Mouse (Mus musculus): ENCODE data around the gene Stk17b.
"Not testable (repeated sequence)": the region's sequence is repeated elsewhere in the genome, so short reads cannot be mapped to it uniquely, and the experiment has no call there.

The Stk17b gene

DNA sequence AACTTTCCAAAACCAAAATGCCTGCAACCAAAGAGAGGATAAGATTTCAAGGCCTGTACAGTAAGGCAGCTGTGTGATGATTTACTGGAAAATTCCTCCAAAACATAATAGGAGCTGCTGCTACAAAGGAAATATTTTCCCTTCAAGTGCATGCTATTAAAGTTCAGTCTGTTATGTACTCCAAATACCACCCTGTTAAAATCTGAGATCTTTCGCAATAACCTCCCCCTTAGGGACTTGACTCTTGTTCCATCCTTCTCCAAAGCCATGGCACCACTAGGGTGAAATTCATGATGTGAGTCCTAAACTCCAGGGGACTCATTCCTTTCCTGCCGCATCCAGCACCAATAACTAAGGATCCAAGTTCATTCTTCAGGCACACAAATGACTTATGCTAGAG is 58.1 kb downstream of the Stk17b start:
- no peak for DNase-seq (ENCODE audit: low spot score)

- DNase-seq (ENCODE audit: low spot score): no peak
Measured at GRCm38 (mm10) chr1:53721353-53721752, 63.7 kb downstream of the Stk17b start.

DNA sequence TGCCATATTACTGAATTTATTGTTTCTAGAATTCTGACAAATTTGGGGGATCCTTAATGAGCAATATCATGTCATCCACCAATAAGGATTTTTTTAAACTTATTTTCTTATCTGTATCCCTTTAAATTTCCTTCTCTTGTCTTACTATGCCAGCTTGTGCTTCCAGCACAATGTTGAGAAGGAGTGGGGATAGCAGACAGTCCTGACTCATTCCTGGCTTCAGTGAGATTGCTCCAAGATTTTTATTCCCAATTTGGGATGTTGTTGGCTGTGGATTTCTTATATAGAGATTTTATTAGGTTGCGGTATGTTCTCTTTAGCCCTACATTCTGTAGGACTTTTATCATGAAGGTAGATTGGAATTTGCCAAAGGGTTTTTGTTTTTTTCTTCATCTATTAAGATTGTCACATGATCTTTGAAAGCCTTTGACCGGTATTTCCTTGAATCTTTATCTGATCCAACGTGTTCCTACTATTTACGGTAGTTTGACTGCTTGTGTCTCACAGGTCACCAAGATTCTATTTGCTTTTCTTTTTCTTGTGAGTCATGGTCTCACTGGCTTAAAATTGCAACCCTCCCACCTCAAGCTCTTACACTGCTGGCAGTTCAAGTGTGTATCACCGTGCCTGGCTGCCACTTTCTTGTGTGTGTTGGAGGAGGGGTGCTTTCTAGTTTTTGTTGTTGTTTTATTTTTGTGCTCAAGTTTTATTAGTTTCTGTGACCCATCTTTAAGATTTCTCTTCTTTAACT is 64.2 kb downstream of the Stk17b start:
- no peak for DNase-seq (ENCODE audit: low spot score)

GRCm38 (mm10) chr1:53715966-53716515 is 69.0 kb downstream of the Stk17b start:
- DNase-seq (ENCODE audit: low spot score): no peak

DNA sequence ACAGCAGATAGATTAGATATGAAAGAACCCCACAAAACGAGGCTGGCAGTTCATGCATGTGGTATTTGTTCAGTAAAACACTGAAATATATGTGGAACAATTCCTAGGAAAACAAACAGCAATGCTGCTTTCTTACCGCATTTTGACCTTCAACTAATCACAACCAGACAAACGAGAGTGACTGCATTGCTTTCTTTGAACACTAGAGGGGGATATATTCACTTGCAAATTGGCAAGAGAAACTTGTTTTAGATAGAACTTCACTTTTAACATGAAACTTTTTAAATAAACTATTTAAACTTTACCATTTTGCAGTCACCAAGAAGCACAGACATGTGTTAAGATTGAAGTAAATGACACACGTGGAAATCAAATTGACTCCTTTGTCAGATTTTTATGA is 69.6 kb downstream of the Stk17b start:
- peak; percentile 48 for DNase-seq (ENCODE audit: low spot score)

DNA sequence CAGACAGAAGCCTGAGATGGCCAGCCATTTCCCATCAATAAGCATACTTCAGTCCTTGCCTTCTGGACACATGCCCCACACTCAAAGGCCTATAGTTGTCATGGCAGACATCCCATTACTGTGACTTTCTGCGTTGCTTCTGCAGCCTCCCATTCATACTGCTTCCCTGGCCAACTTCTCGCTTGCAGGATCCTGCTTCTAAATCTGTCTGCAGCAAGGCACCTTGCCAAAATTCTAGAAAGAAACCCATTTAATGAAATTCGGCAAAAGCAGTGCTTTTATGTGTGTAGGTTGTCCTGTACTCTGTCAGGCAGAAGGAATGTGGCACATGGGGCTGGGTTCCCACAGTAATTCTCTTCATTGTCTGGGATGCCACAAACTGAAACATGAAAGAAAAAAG is 71.6 kb downstream of the Stk17b start:
- DNase-seq (ENCODE audit: low spot score): peak; percentile 23

GRCm38 (mm10) chr1:53711069-53711468 is 74.0 kb downstream of the Stk17b start:
- DNase-seq (ENCODE audit: low spot score): no peak

- not testable (repeated sequence) for DNase-seq (ENCODE audit: low spot score)
Measured at GRCm38 (mm10) chr1:53709602-53710001, 75.4 kb downstream of the Stk17b start.

DNA sequence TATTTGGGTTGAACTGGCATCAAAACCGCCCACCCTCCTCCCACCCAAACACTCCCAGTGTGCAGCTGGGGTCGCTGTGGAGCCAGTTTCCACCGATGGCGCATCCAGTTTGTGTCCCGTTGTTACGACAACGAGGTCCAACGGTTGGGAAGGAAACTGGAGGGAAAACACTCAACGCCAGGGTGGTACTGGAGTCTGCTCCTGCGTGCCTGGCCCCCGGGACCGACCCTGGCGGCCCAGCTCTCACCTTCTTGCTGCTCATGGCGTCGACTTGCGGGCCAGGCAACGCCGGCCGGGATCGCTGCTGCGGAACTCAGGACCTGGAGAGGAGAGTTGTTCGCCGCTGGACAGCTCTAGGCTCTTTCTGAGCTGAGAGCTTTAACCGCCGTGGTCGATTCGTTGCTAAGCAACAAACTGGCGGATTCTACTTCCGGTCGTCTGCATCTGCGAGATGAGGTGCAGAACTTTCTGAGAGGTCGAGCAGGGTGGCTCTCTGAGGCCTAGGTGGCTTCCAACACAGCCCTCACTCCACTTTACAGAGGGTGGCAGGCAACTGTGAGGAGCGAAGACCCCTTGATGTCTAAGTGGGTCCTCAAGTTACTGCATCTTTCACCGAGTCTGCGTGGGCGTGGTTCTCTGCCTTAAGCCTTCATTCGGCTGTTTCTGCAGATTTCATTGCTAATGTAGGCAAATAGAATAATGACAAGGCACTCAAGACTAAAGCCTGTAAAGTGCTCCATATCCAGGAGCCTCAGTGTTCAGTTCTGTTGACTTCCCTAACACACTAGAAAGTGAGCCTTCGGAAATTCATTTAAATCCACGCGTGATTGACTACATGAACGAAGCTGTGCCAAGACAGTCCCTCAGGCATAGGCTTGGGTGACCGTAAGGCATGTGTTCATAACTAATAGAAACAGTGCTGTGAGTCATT is 78.3 kb downstream of the Stk17b start, which contains the start of gene Dnah7a:
Gene Dnah7a (minus strand): TSS at position 354 of the 931 bp plus-strand sequence.
- DNase-seq (ENCODE audit: low spot score): peak; percentile 52

All from layer of hippocampus, adult 11-12 months (tissue).